Mouse (Mus musculus): ENCODE measurements around the gene D430041D05Rik. TPM values are rescaled to one million over a fixed set of nuclear protein-coding genes. Genes with fewer than 3 reads are reported as not detected.
A peak's percentile ranks its signal among the peaks of the same experiment; 100 is the strongest.

The D430041D05Rik gene
- polyA plus RNA-seq, 1 experiment from 2014 or later: 2.4 TPM

- no peak overlapping the region for H3K9ac ChIP-seq (ENCODE audit: low read length)
- H3K4me1 ChIP-seq (ENCODE audit: control insufficient read depth, insufficient read depth, low read length): peaks cover 9% of the 10 kb centered on the region; the same call in 1 of the 2 replicates
- no peak for ATAC-seq (ENCODE audit: low FRiP score)
- DNase-seq (ENCODE audit: low spot score, missing footprints): peak; percentile 54
- H3K36me3 ChIP-seq (ENCODE audit: control insufficient read depth, insufficient read depth, low read length): no peaks in the 10 kb centered on the region
- H3K4me3 ChIP-seq (ENCODE audit: low read depth, low read length): no peak overlapping the region
- no peak overlapping the region for H3K4me2 ChIP-seq
- 88% methylated on average over 4 of the region's 4 CpGs for WGBS
- no peaks in the 10 kb centered on the region for H3K9me3 ChIP-seq (ENCODE audit: control insufficient read depth, low read length)
- H3K27me3 ChIP-seq (ENCODE audit: control insufficient read depth, insufficient read depth, low read length): no peaks in the 10 kb centered on the region
- H3K27ac ChIP-seq (ENCODE audit: low read depth, low read length): no peak overlapping the region
These were observed 246.8 kb downstream of the D430041D05Rik start for GRCm38 (mm10) chr2:104163978-104164487.

DNA sequence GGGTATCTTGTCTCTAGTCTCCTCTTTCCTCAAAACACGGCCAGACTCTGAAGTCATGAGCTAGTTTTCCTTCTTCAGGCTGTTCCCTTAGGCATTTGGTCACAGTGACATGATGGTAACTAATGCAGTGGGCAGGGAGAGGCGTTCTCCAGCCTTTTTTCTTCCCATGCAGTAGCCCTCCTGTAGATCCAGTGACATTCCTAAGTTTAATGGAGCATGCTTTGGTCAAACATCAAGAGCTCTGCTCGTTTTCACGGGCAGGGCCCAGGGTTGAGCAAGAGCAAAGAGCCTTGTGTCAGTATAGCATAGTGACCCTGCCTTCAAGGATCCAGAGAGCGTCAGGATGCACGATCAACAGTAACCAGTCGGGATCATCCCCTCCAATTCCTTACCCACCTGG, 247.4 kb downstream of the D430041D05Rik start:
- H3K27me3 ChIP-seq (ENCODE audit: control insufficient read depth, insufficient read depth, low read length): no peaks in the 10 kb centered on the region
- no peak overlapping the region for H3K4me3 ChIP-seq (ENCODE audit: low read depth, low read length)
- no peaks in the 10 kb centered on the region for H3K9me3 ChIP-seq (ENCODE audit: control insufficient read depth, low read length)
- WGBS: 85% methylated on average over 7 of the region's 7 CpGs
- ATAC-seq (ENCODE audit: low FRiP score) (no peak), DNase-seq (ENCODE audit: low spot score, missing footprints) (no peak)
- no peak overlapping the region for H3K9ac ChIP-seq (ENCODE audit: low read length)
- no peak overlapping the region for H3K4me2 ChIP-seq
- H3K4me1 ChIP-seq (ENCODE audit: control insufficient read depth, insufficient read depth, low read length): peaks cover 5% of the 10 kb centered on the region; the same call in 1 of the 2 replicates
- H3K36me3 ChIP-seq (ENCODE audit: control insufficient read depth, insufficient read depth, low read length): no peaks in the 10 kb centered on the region
- no peak overlapping the region for H3K27ac ChIP-seq (ENCODE audit: low read depth, low read length)

GRCm38 (mm10) chr2:104157831-104158230, 253.0 kb downstream of the D430041D05Rik start:
- DNase-seq (ENCODE audit: low spot score, missing footprints) (peak; percentile 6), ATAC-seq (ENCODE audit: low FRiP score) (no peak)
- Histone ChIP-seq H3K9ac (ENCODE audit: low read length) (no peak overlapping the region), H3K9me3 (ENCODE audit: control insufficient read depth, low read length) (no peaks in the 10 kb centered on the region), H3K4me3 (ENCODE audit: low read depth, low read length) (no peak overlapping the region), H3K4me1 (ENCODE audit: control insufficient read depth, insufficient read depth, low read length) (no peaks in the 10 kb centered on the region), H3K27me3 (ENCODE audit: control insufficient read depth, insufficient read depth, low read length) (no peaks in the 10 kb centered on the region), H3K36me3 (ENCODE audit: control insufficient read depth, insufficient read depth, low read length) (no peaks in the 10 kb centered on the region), H3K4me2 (no peak overlapping the region), H3K27ac (ENCODE audit: low read depth, low read length) (no peak overlapping the region)
- 83% methylated on average over 4 of the region's 4 CpGs for WGBS

DNA sequence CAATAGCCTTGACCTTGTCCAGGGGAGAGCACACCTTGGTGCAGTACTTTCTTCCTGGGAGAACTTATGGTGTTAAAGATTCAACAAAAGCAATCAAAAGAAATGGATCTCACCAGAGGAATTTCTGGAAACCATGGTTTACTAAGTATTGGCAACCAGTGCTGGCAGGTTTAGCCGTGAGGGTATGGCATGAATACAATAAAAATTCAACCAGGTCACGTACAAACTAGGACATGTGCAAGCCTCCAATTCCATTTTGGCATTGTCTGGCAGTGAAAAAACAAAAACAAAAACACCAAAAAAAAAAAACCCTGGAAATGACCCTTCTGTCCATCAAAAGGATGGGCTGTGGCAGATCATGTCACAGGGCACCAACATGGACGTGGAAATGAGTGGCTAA, 256.9 kb downstream of the D430041D05Rik start:
- Histone ChIP-seq H3K9me3 (ENCODE audit: control insufficient read depth, low read length) (no peaks in the 10 kb centered on the region), H3K27me3 (ENCODE audit: control insufficient read depth, insufficient read depth, low read length) (no peaks in the 10 kb centered on the region), H3K27ac (ENCODE audit: low read depth, low read length) (no peak overlapping the region), H3K4me3 (ENCODE audit: low read depth, low read length) (no peak overlapping the region), H3K36me3 (ENCODE audit: control insufficient read depth, insufficient read depth, low read length) (no peaks in the 10 kb centered on the region), H3K9ac (ENCODE audit: low read length) (no peak overlapping the region), H3K4me2 (no peak overlapping the region), H3K4me1 (ENCODE audit: control insufficient read depth, insufficient read depth, low read length) (no peaks in the 10 kb centered on the region)
- DNase-seq (ENCODE audit: low spot score, missing footprints) (no peak), ATAC-seq (ENCODE audit: low FRiP score) (no peak)
- 88% methylated on average over 3 of the region's 3 CpGs for WGBS

GRCm38 (mm10) chr2:104153345-104153744, 257.5 kb downstream of the D430041D05Rik start:
- ATAC-seq (ENCODE audit: low FRiP score): no peak
- H3K27ac ChIP-seq (ENCODE audit: low read depth, low read length): no peak overlapping the region
- DNase-seq (ENCODE audit: low spot score, missing footprints): no peak
- H3K9me3 ChIP-seq (ENCODE audit: control insufficient read depth, low read length): no peaks in the 10 kb centered on the region
- no peaks in the 10 kb centered on the region for H3K4me1 ChIP-seq (ENCODE audit: control insufficient read depth, insufficient read depth, low read length)
- H3K9ac ChIP-seq (ENCODE audit: low read length): no peak overlapping the region
- H3K27me3 ChIP-seq (ENCODE audit: control insufficient read depth, insufficient read depth, low read length): no peaks in the 10 kb centered on the region
- H3K36me3 ChIP-seq (ENCODE audit: control insufficient read depth, insufficient read depth, low read length): no peaks in the 10 kb centered on the region
- 92% methylated on average over 4 of the region's 4 CpGs for WGBS
- H3K4me2 ChIP-seq: no peak overlapping the region
- H3K4me3 ChIP-seq (ENCODE audit: low read depth, low read length): no peak overlapping the region

DNA sequence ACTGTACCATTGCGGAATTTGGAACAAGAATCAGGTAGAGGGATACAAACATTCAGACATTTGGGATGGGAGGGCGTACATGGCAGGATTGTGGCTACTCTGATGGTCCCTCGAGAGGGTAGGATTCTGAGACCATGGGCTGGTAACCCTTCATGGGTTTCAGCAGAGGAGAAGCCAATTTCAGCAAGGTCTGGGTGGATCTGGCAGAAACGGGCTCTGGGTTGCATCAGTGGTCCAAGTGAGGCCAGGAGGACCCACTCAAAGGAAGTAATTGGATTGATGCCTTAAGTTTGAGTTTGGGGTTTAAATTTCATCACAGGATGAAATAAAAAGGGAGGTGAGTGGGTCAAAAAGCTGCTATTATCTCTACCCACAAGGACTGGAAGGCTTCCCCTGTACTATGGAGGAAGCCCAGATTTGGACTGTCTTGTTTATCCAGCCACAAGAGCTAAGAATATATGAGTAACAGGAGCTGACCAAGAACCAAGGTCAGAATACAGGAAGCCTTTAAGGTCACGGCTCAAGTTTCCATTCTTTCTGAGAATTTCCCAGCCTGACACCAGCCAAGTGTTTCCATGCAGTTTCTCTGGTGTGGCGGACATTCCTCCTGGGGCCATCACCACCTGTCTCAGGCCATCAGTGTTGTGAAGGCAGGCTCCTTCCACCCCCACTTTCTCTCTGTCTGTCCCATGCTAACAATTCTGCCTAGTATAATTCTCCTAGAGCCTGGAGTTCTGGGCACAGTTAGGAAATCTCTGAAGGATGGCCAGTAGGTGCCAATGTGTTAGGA, 260.0 kb downstream of the D430041D05Rik start:
- peak; percentile 59 for DNase-seq (ENCODE audit: low spot score, missing footprints)
- WGBS: 85% methylated on average over 6 of the region's 6 CpGs

DNA sequence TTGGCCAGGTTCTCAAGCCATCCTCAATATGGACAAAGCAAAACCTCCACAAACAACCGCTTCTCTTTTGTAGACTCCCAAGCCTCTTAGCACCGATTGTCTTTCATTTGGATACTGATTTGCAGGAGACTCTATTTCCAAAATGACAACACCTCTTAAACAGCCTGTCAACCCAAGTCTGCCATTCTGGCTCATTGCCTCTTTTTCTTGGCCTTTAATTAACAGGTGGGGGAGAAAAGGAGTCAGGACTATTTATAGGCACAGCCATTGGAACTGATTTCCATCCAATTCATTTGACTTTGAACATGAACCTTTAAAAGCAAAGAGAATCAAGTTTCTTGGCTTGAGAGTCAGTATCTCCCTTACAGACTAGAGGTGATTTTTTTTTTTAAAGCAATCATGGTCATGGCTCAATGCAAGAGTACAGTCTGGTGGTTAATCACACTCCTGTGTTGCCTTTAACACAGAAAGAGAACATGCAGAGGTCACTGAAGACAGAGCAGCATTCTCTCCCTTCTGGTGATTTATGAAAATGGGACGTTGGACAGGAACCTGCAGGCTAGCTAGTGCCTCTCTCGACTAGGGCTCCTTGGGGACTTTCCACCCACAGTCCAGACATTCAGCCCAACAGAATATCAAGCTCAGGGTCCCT, 262.8 kb downstream of the D430041D05Rik start:
- WGBS: 79% methylated on average over 4 of the region's 4 CpGs
- ATAC-seq (ENCODE audit: low FRiP score): no peak
- peak; percentile 17 for DNase-seq (ENCODE audit: low spot score, missing footprints)

More for the DNA sequence above, 260.0 kb downstream of the D430041D05Rik start:
- H3K4me3 ChIP-seq (ENCODE audit: low read depth, low read length): no peak overlapping the region
- no peaks in the 10 kb centered on the region for H3K4me1 ChIP-seq (ENCODE audit: control insufficient read depth, insufficient read depth, low read length)
- H3K27ac ChIP-seq (ENCODE audit: low read depth, low read length): no peak overlapping the region
- H3K9me3 ChIP-seq (ENCODE audit: control insufficient read depth, low read length): no peaks in the 10 kb centered on the region
- no peak overlapping the region for H3K9ac ChIP-seq (ENCODE audit: low read length)
- no peaks in the 10 kb centered on the region for H3K36me3 ChIP-seq (ENCODE audit: control insufficient read depth, insufficient read depth, low read length)
- ATAC-seq (ENCODE audit: low FRiP score): no peak
- no peak overlapping the region for H3K4me2 ChIP-seq
- no peaks in the 10 kb centered on the region for H3K27me3 ChIP-seq (ENCODE audit: control insufficient read depth, insufficient read depth, low read length)

GRCm38 (mm10) chr2:104145983-104146382, 264.8 kb downstream of the D430041D05Rik start:
- H3K4me1 ChIP-seq (ENCODE audit: control insufficient read depth, insufficient read depth, low read length): no peaks in the 10 kb centered on the region
- H3K27me3 ChIP-seq (ENCODE audit: control insufficient read depth, insufficient read depth, low read length): no peaks in the 10 kb centered on the region
- DNase-seq (ENCODE audit: low spot score, missing footprints) (peak; percentile 47), ATAC-seq (ENCODE audit: low FRiP score) (no peak)
- no peak overlapping the region for H3K4me2 ChIP-seq
- H3K9me3 ChIP-seq (ENCODE audit: control insufficient read depth, low read length): no peaks in the 10 kb centered on the region
- no peak overlapping the region for H3K27ac ChIP-seq (ENCODE audit: low read depth, low read length)
- no peak overlapping the region for H3K9ac ChIP-seq (ENCODE audit: low read length)
- 75% methylated on average over 1 of the region's 1 CpGs for WGBS
- H3K4me3 ChIP-seq (ENCODE audit: low read depth, low read length): no peak overlapping the region
- H3K36me3 ChIP-seq (ENCODE audit: control insufficient read depth, insufficient read depth, low read length): no peaks in the 10 kb centered on the region

More for the DNA sequence above, 262.8 kb downstream of the D430041D05Rik start:
- Histone ChIP-seq H3K36me3 (ENCODE audit: control insufficient read depth, insufficient read depth, low read length) (no peaks in the 10 kb centered on the region), H3K4me2 (no peak overlapping the region), H3K9me3 (ENCODE audit: control insufficient read depth, low read length) (no peaks in the 10 kb centered on the region), H3K4me3 (ENCODE audit: low read depth, low read length) (no peak overlapping the region), H3K27ac (ENCODE audit: low read depth, low read length) (no peak overlapping the region), H3K4me1 (ENCODE audit: control insufficient read depth, insufficient read depth, low read length) (no peaks in the 10 kb centered on the region), H3K27me3 (ENCODE audit: control insufficient read depth, insufficient read depth, low read length) (no peaks in the 10 kb centered on the region), H3K9ac (ENCODE audit: low read length) (no peak overlapping the region)

GRCm38 (mm10) chr2:104144004-104144403, 266.8 kb downstream of the D430041D05Rik start:
- ATAC-seq (ENCODE audit: low FRiP score): no peak
- Histone ChIP-seq H3K4me2 (no peak overlapping the region), H3K4me3 (ENCODE audit: low read depth, low read length) (no peak overlapping the region), H3K27ac (ENCODE audit: low read depth, low read length) (no peak overlapping the region), H3K27me3 (ENCODE audit: control insufficient read depth, insufficient read depth, low read length) (no peaks in the 10 kb centered on the region), H3K4me1 (ENCODE audit: control insufficient read depth, insufficient read depth, low read length) (no peaks in the 10 kb centered on the region), H3K9me3 (ENCODE audit: control insufficient read depth, low read length) (no peaks in the 10 kb centered on the region), H3K36me3 (ENCODE audit: control insufficient read depth, insufficient read depth, low read length) (no peaks in the 10 kb centered on the region), H3K9ac (ENCODE audit: low read length) (no peak overlapping the region)
- WGBS: 92% methylated on average over 12 of the region's 12 CpGs
- peak; percentile 12 for DNase-seq (ENCODE audit: low spot score, missing footprints)

All from midbrain, embryonic 11.5 days (tissue).